Mouse (Mus musculus): ENCODE measurements around the gene Atf7ip. TPM values are rescaled to one million over a fixed set of nuclear protein-coding genes. Genes with fewer than 3 reads are reported as not detected.

Gene Atf7ip
- total and polyA plus RNA-seq, 3 experiments: 4.2 to 35.4 (median 29.7) TPM

GRCm38 (mm10) chr6:136483531-136483930, 22.4 kb upstream of the Atf7ip start:
- in situ Hi-C loops (cut with MboI; ENCODE audit: low pct_ligation_motif_present, low pct_unique_long_range_greater_than_20kb, low sequenced_read_pairs) (no loop called here), dilution Hi-C loops (cut with MboI; ENCODE audit: extremely low pct_ligation_motif_present, extremely low pct_unique_long_range_greater_than_20kb, low sequenced_read_pairs) (no loop called here)
- Histone ChIP-seq H3K79me2 (replicated peaks; ENCODE audit: control insufficient read depth, extremely low read depth, insufficient read depth, poor library complexity, severe bottlenecking) (no peaks in the 10 kb centered on the region), H3K36me3 (replicated peaks in 1 of 2; ENCODE audit: control insufficient read depth in 1 of 2, insufficient read depth in 1 of 2, low read length in 1 of 2) (no peaks in the 10 kb centered on the region), H3K4me1 (ENCODE audit: control insufficient read depth in 1 of 2, insufficient read depth in 2 of 2) (peaks cover 0 to 14% of the 10 kb centered on the region in 2 experiments; a peak in 1 of 4 replicates), H3K27me3 (replicated peaks) (no peaks in the 10 kb centered on the region), H3K27ac (ENCODE audit: insufficient read depth, low read depth) (no peak overlapping the region), H3K4me3 (replicated peaks in 1 of 3; ENCODE audit: low read depth in 2 of 3, low read length in 2 of 3, poor library complexity in 1 of 3) (no peak overlapping the region), H3K9ac (ENCODE audit: insufficient read depth, low read depth) (no peak overlapping the region), H3K4me2 (ENCODE audit: insufficient read depth, low read depth, poor library complexity, severe bottlenecking) (no peak overlapping the region), H3K9me3 (replicated peaks; ENCODE audit: low read length) (peaks cover 12% of the 10 kb centered on the region)
- TF ChIP-seq MYC (IDR thresholded peaks at IDR 0.05; ENCODE audit: low read depth, low read length) (no peak), IRF4 (IDR thresholded peaks at IDR 0.05; ENCODE audit: low read depth, low read length) (no peak), MEF2A (IDR thresholded peaks at IDR 0.05; ENCODE audit: borderline replicate concordance, low read depth, low read length) (no peak), JUND (conservative IDR thresholded peaks at IDR 0.05; ENCODE audit: low read depth, low read length) (no peak), SMC3 (IDR thresholded peaks at IDR 0.05; ENCODE audit: low read depth, low read length) (no peak), RCOR1 (conservative IDR thresholded peaks at IDR 0.05; ENCODE audit: low read depth, low read length) (no peak), USF2 (conservative IDR thresholded peaks at IDR 0.05; ENCODE audit: low read depth, low read length) (no peak), TBP (conservative IDR thresholded peaks at IDR 0.05; ENCODE audit: low read depth, low read length) (no peak), MAZ (IDR thresholded peaks at IDR 0.05; ENCODE audit: low read depth, low read length) (no peak), ZKSCAN1 (IDR thresholded peaks at IDR 0.05; ENCODE audit: borderline replicate concordance, low read depth, low read length) (no peak), ETS1 (conservative IDR thresholded peaks at IDR 0.05; ENCODE audit: low read depth, low read length) (no peak)
- DNase-seq (ENCODE audit: extremely low read depth): no peak

- Histone ChIP-seq H3K9ac (ENCODE audit: insufficient read depth, low read depth) (no peak overlapping the region), H3K9me3 (replicated peaks; ENCODE audit: low read length) (peaks cover 12% of the 10 kb centered on the region), H3K27me3 (replicated peaks) (no peaks in the 10 kb centered on the region), H3K4me2 (ENCODE audit: insufficient read depth, low read depth, poor library complexity, severe bottlenecking) (no peak overlapping the region), H3K36me3 (replicated peaks in 1 of 2; ENCODE audit: control insufficient read depth in 1 of 2, insufficient read depth in 1 of 2, low read length in 1 of 2) (no peaks in the 10 kb centered on the region), H3K27ac (ENCODE audit: insufficient read depth, low read depth) (no peak overlapping the region), H3K79me2 (replicated peaks; ENCODE audit: control insufficient read depth, extremely low read depth, insufficient read depth, poor library complexity, severe bottlenecking) (no peaks in the 10 kb centered on the region), H3K4me1 (ENCODE audit: control insufficient read depth in 1 of 2, insufficient read depth in 2 of 2) (peaks cover 0 to 14% of the 10 kb centered on the region in 2 experiments; a peak in 1 of 4 replicates), H3K4me3 (replicated peaks in 1 of 3; ENCODE audit: low read depth in 2 of 3, low read length in 2 of 3, poor library complexity in 1 of 3) (no peak overlapping the region)
- in situ Hi-C loops (cut with MboI; ENCODE audit: low pct_ligation_motif_present, low pct_unique_long_range_greater_than_20kb, low sequenced_read_pairs): no loop called here
- no peak for TF ChIP-seq SIN3A (IDR thresholded peaks at IDR 0.05; ENCODE audit: low read length)
- no peak for TF ChIP-seq PAX5 (IDR thresholded peaks at IDR 0.05; ENCODE audit: low read length)
- TF ChIP-seq IRF4 (IDR thresholded peaks at IDR 0.05; ENCODE audit: low read depth, low read length): peak; percentile 71
- 0 out of 2 replicates have a peak, but pooled peaks have one; percentile 17 for TF ChIP-seq ETS1 (conservative IDR thresholded peaks at IDR 0.05; ENCODE audit: low read depth, low read length)
- TF ChIP-seq EP300 (IDR thresholded peaks at IDR 0.05; ENCODE audit: low read length): peak; percentile 69
- TF ChIP-seq CHD2 (IDR thresholded peaks at IDR 0.05; ENCODE audit: low read length): 0 out of 2 replicates have a peak, but pooled peaks have one; percentile 22
- 0 out of 2 replicates have a peak, but pooled peaks have one; percentile 18 for TF ChIP-seq MYC (IDR thresholded peaks at IDR 0.05; ENCODE audit: low read depth, low read length)
- peak; percentile 35; the same call in 1 of the 2 replicates for TF ChIP-seq ZNF384 (IDR thresholded peaks at IDR 0.05; ENCODE audit: low read depth, low read length)
- no peak for TF ChIP-seq HCFC1 (IDR thresholded peaks at IDR 0.05; ENCODE audit: low read depth, low read length)
- TF ChIP-seq BHLHE40 (IDR thresholded peaks at IDR 0.05; ENCODE audit: low read depth, low read length): 0 out of 2 replicates have a peak, but pooled peaks have one; percentile 13
- TF ChIP-seq TBP (conservative IDR thresholded peaks at IDR 0.05; ENCODE audit: low read depth, low read length): no peak
- no peak for TF ChIP-seq JUND (conservative IDR thresholded peaks at IDR 0.05; ENCODE audit: low read depth, low read length)
- TF ChIP-seq UBTF (IDR thresholded peaks at IDR 0.05; ENCODE audit: low read depth, low read length): no peak
- no peak for TF ChIP-seq ZMIZ1 (IDR thresholded peaks at IDR 0.05; ENCODE audit: low read depth, low read length)
- DNase-seq (ENCODE audit: extremely low read depth): no peak
- dilution Hi-C loops (cut with MboI; ENCODE audit: extremely low pct_ligation_motif_present, extremely low pct_unique_long_range_greater_than_20kb, low sequenced_read_pairs): no loop called here
Observed at GRCm38 (mm10) chr6:136484093-136484492, 21.9 kb upstream of the Atf7ip start.
